Mouse (Mus musculus) limb, embryonic 15.5 days (tissue): ENCODE data around the gene Muc1. TPM values are rescaled to one million over a fixed set of nuclear protein-coding genes. Genes with fewer than 3 reads are reported as not detected.

Experiments
- ATAC-seq: fragments of 200-750 bp; cut with Nextera tagmentation; 2 replicates; pipeline ENCODE4 v1.8.0; 2017; ENCODE audit warnings: low read depth, moderate TSS enrichment; ENCODE audit not compliant: insufficient number of reproducible peaks, low FRiP score, low TSS enrichment
- H3K27ac ChIP-seq: fragments of 300-500 bp; sonication (generic); 2 replicates; pipeline ENCODE4 v1.5.1; 2015; ENCODE audit warnings: moderate library complexity, mild to moderate bottlenecking, inconsistent platforms
- H3K27me3 ChIP-seq: fragments of 300-500 bp; sonication (generic); 2 replicates; pipeline ENCODE4 v1.6.1; 2015; ENCODE audit warnings: inconsistent platforms
- H3K36me3 ChIP-seq: fragments of 300-500 bp; sonication (generic); 2 replicates; pipeline ENCODE4 v1.6.1; 2015; ENCODE audit warnings: inconsistent platforms
- H3K4me1 ChIP-seq: fragments of 300-500 bp; sonication (generic); 2 replicates; pipeline ENCODE4 v1.6.1; 2015; ENCODE audit warnings: inconsistent platforms
- H3K4me2 ChIP-seq: fragments of 300-500 bp; sonication (generic); 2 replicates; pipeline ENCODE4 v1.6.1; 2015; ENCODE audit warnings: mild to moderate bottlenecking, inconsistent platforms
- H3K4me3 ChIP-seq: fragments of 300-500 bp; sonication (generic); 2 replicates; pipeline ENCODE4 v1.5.1; 2015; ENCODE audit warnings: mild to moderate bottlenecking, inconsistent platforms
- H3K9ac ChIP-seq: fragments of 300-500 bp; sonication (generic); 2 replicates; pipeline ENCODE4 v1.6.1; 2015; ENCODE audit warnings: inconsistent platforms
- H3K9me3 ChIP-seq: fragments of 300-500 bp; sonication (generic); 2 replicates; pipeline ENCODE4 v1.6.1; 2016; ENCODE audit warnings: inconsistent platforms
- WGBS: fragments of 180-500 bp; shearing (Covaris S2); methylation state at CpG from one replicate; pipeline ENCODE4 v1.1.7; 2015; 5-methylcytosine and 5-hydroxymethylcytosine counted together
- microRNA counts: library from miRNA; unstranded; fragments of <30 nt; microRNA quantifications from one replicate; lab custom pipeline; 2016
- microRNA-seq: library from miRNA; unstranded; fragments of <30 nt; microRNA quantifications from one replicate; pipeline ENCODE4, GENCODE M21; 2016
- polyA plus RNA-seq: library from polyadenylated mRNA; unstranded; fragments of >200 nt; fragmentation: Nextera tagmentation; extraction: Ambion mirVana; gene quantifications from 2 replicates; pipeline ENCODE4 v1.2.1, GENCODE M21; 2015

Muc1 gene
- polyA plus RNA-seq, 1 experiment from 2014 or later = 0.64 TPM

DNA sequence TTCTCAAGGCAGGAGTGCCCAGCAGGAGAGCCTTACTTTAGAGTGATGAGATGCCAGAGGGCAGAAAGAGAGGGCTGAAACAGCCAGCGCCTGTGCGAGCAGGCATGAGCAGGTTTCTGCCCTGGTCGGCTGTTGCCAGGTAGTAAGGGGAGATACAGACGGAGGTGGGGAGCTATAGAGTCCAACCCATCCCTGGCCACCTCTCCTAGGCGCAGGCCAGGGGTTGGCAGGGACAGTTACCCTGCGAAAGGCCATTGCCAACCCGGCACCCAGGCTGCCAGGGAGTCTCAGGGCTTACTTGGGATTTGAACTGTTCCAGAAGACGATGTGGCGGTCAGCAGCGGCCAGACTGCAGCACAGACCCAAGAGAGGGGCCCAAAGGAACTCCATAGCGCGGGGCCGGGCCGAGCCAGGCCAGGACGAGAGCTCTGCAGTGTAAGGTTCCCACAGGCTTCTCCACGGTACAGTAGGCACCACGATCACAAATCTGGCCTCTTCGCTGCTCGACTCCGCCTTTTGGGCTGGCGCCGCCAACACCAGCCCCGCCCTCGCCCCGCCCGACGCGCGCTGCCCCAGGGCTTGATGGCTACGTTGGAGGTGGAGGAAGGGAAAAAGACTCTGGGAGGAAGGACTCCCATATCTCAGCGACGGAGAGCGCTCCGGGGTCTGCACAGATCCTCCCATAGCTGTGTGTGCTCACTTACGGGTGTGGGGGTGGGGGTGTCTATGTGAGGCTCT is 50.5 kb downstream of the Muc1 start:
- ATAC-seq = peak; percentile 79

GRCm38 (mm10) chr3:89280050-89280605 is 51.3 kb downstream of the Muc1 start:
- Histone ChIP-seq H3K4me1 (peaks cover 58% of the 10 kb centered on the region), H3K36me3 (peaks cover 11% of the 10 kb centered on the region), H3K9me3 (no peaks in the 10 kb centered on the region), H3K4me3 (peak overlapping the region; percentile 58), H3K27me3 (no peaks in the 10 kb centered on the region), H3K9ac (peak overlapping the region; percentile 66; the same call in 1 of the 2 replicates), H3K4me2 (peak overlapping the region; percentile 94), H3K27ac (peak overlapping the region; percentile 90)
- no peak for ATAC-seq
- WGBS = under 1% methylated on average over 29 of the region's 29 CpGs

More for the DNA sequence above, 50.5 kb downstream of the Muc1 start:
- Histone ChIP-seq H3K27ac (peak overlapping the region; percentile 90), H3K4me3 (peak overlapping the region; percentile 58), H3K4me2 (peak overlapping the region; percentile 94), H3K9me3 (no peaks in the 10 kb centered on the region), H3K36me3 (peaks cover 17% of the 10 kb centered on the region), H3K4me1 (peaks cover 58% of the 10 kb centered on the region), H3K9ac (peak overlapping the region; percentile 66), H3K27me3 (no peaks in the 10 kb centered on the region)
- 2% methylated on average over 34 of the region's 35 CpGs for WGBS

DNA sequence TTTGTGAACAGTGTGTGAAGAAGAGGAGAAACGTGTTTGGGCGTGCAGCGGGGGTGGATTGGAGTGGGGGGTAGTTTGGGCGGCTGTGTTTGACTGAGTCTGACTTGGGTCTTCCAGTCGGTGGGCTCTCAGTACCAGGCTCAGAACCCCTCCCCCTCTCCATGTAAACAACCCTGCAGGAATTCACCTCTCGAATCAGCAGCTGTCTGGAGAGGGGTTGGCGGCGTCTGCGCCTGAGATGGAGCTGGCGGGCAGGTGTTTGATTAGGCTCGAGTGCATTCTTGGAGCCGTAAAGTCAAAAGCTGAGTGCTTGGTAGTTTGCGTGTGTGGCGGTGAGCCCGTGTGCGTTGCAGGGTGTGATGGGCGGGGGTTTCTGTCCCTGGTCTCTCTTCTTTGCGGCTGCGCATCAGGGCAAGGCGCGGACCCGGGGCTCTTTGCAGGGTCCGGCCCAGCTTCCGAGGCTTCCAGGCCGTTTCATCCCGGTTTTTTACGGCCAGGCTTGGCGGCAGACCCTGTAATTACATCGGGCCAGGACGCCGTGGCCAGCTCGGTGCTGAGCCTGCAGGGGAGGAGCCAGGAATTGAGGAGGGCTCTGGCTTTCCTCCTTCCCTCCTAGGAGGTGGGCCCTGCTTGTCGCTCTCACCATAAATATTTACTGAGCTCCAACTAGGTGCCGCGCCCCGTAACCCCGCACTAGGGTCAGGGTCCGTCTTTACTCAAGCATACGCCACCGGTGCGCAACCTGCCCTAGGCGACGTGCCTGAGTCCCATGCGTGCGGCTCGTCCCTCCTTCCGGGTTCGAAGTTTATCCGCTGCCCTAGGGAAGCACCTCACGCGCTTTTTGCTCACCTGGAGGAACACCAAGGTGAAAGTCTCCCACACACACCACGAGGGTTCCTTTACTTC is 52.0 kb downstream of the Muc1 start, which contains the start of gene Efna1:
Efna1 (minus strand) TSS at position 537 of the 906 bp plus-strand sequence.
- ATAC-seq = 0 out of 2 replicates have a peak, but pooled peaks have one; percentile 20
- H3K4me1 ChIP-seq = peaks cover 58% of the 10 kb centered on the region
- WGBS = under 1% methylated on average over 52 of the region's 52 CpGs

GRCm38 (mm10) chr3:89281579-89282290 is 52.9 kb downstream of the Muc1 start:
- no peaks in the 10 kb centered on the region for H3K9me3 ChIP-seq
- 0 out of 2 replicates have a peak overlapping the region, but pooled peaks have one; percentile 66 for H3K9ac ChIP-seq
- H3K27me3 ChIP-seq = no peaks in the 10 kb centered on the region
- H3K27ac ChIP-seq = peak overlapping the region; percentile 90
- peaks cover 55% of the 10 kb centered on the region for H3K4me1 ChIP-seq
- no peaks in the 10 kb centered on the region for H3K36me3 ChIP-seq
- whole genome bisulfite sequencing = 12% methylated on average over 20 of the region's 20 CpGs
- no peak for ATAC-seq
- H3K4me3 ChIP-seq = peak overlapping the region; percentile 58
- peak overlapping the region; percentile 94 for H3K4me2 ChIP-seq

More for the DNA sequence above, 52.0 kb downstream of the Muc1 start, which contains the start of gene Efna1:
- H3K27me3 ChIP-seq = no peaks in the 10 kb centered on the region
- H3K36me3 ChIP-seq = peaks cover 4% of the 10 kb centered on the region; the same call in 1 of the 2 replicates
- H3K9ac ChIP-seq = peak within 1 kb of the TSS; percentile 66
- H3K27ac ChIP-seq = peak within 1 kb of the TSS; percentile 90
- H3K9me3 ChIP-seq = no peaks in the 10 kb centered on the region
- H3K4me3 ChIP-seq = peak within 1 kb of the TSS; percentile 58
- H3K4me2 ChIP-seq = peak within 1 kb of the TSS; percentile 94

GRCm38 (mm10) chr3:89282291-89282643 is 53.4 kb downstream of the Muc1 start:
- H3K27ac ChIP-seq = no peak overlapping the region; the same call in 1 of the 2 replicates
- no peaks in the 10 kb centered on the region for H3K36me3 ChIP-seq
- 14% methylated on average over 4 of the region's 4 CpGs for WGBS
- H3K4me1 ChIP-seq = peaks cover 50% of the 10 kb centered on the region
- H3K9ac ChIP-seq = no peak overlapping the region
- H3K4me2 ChIP-seq = no peak overlapping the region
- H3K27me3 ChIP-seq = no peaks in the 10 kb centered on the region
- ATAC-seq = no peak
- no peak overlapping the region for H3K4me3 ChIP-seq
- no peaks in the 10 kb centered on the region for H3K9me3 ChIP-seq

MicroRNAs within 50 kb of the gene (microRNA counts, 519-probe panel; counts per million panel counts)
- not detected for microRNA mmu-miR-92b (lab: Ali Mortazavi, UCI)

Small RNA genes within 50 kb of the gene (microRNA-seq; reads per million reads assigned to microRNA genes)
- 94.5 reads per million, percentile 50 among the genes with 10 or more reads in this experiment for gene Mir92b

Other genes with a start within 250 kb of the Muc1 start
- 29.2 and 31.1 TPM in 2 replicates for gene Rusc1, start 135.7 kb upstream of the Muc1 start, polyA plus RNA-seq
- gene Gm43738, start 128.0 kb upstream of the Muc1 start, polyA plus RNA-seq = not detected in 2 replicates
- gene Fdps, start 127.1 kb upstream of the Muc1 start, polyA plus RNA-seq = 253 and 265 TPM in 2 replicates
- 0.20 and 0.23 TPM in 2 replicates for gene Pklr, start 92.9 kb upstream of the Muc1 start, polyA plus RNA-seq
- 1.9 and 2.2 TPM in 2 replicates for gene Hcn3, start 68.9 kb upstream of the Muc1 start, polyA plus RNA-seq
- 23.9 and 25.0 TPM in 2 replicates for gene Clk2, start 64.3 kb upstream of the Muc1 start, polyA plus RNA-seq
- 101 and 115 TPM in 2 replicates for gene Scamp3, start 51.6 kb upstream of the Muc1 start, polyA plus RNA-seq
- 31.4 and 34.0 TPM in 2 replicates for gene Fam189b, start 45.9 kb upstream of the Muc1 start, polyA plus RNA-seq
- 62.5 and 70.9 TPM in 2 replicates for gene Gba, start 26.1 kb upstream of the Muc1 start, polyA plus RNA-seq
- gene Thbs3, start 13.9 kb upstream of the Muc1 start, polyA plus RNA-seq = 94.0 and 116 TPM in 2 replicates
- 156 and 180 TPM in 2 replicates for gene Mtx1, start 2.0 kb upstream of the Muc1 start, polyA plus RNA-seq
- 307 and 334 TPM in 2 replicates for gene Krtcap2, start 16.9 kb downstream of the Muc1 start, polyA plus RNA-seq
- gene Trim46, start 17.3 kb downstream of the Muc1 start, polyA plus RNA-seq = 4.0 and 4.7 TPM in 2 replicates
- gene Dpm3, start 30.3 kb downstream of the Muc1 start, polyA plus RNA-seq = 131 and 161 TPM in 2 replicates
- gene Slc50a1, start 41.5 kb downstream of the Muc1 start, polyA plus RNA-seq = 91.9 and 92.8 TPM in 2 replicates
- 59.6 and 64.2 TPM in 2 replicates for gene Efna1, start 52.1 kb downstream of the Muc1 start, polyA plus RNA-seq
- 57.9 and 59.2 TPM in 2 replicates for gene Efna3, start 93.9 kb downstream of the Muc1 start, polyA plus RNA-seq
- 30.4 and 34.4 TPM in 2 replicates for gene Efna4, start 109.0 kb downstream of the Muc1 start, polyA plus RNA-seq
- gene Adam15, start 120.9 kb downstream of the Muc1 start, polyA plus RNA-seq = 94.4 and 106 TPM in 2 replicates
- 0.20 and 0.23 TPM in 2 replicates for gene Dcst2, start 132.9 kb downstream of the Muc1 start, polyA plus RNA-seq
- 0.52 and 0.76 TPM in 2 replicates for gene Dcst1, start 136.2 kb downstream of the Muc1 start, polyA plus RNA-seq
- gene Zbtb7b, start 165.7 kb downstream of the Muc1 start, polyA plus RNA-seq = 7.0 and 7.2 TPM in 2 replicates
- gene Lenep, start 173.7 kb downstream of the Muc1 start, polyA plus RNA-seq = not detected in 2 replicates
- gene Flad1, start 182.8 kb downstream of the Muc1 start, polyA plus RNA-seq = 27.1 and 31.0 TPM in 2 replicates
- gene Cks1b, start 189.3 kb downstream of the Muc1 start, polyA plus RNA-seq = 340 and 365 TPM in 2 replicates
- 108 and 112 TPM in 2 replicates for gene Shc1, start 189.4 kb downstream of the Muc1 start, polyA plus RNA-seq
- 37.1 and 43.7 TPM in 2 replicates for gene Pygo2, start 201.2 kb downstream of the Muc1 start, polyA plus RNA-seq
- 33.9 and 51.5 TPM in 2 replicates for gene Pbxip1, start 207.6 kb downstream of the Muc1 start, polyA plus RNA-seq
- 55.2 and 61.1 TPM in 2 replicates for gene Pmvk, start 225.5 kb downstream of the Muc1 start, polyA plus RNA-seq